Mouse (Mus musculus): Measurements from ENCODE around the gene Slc1a7.

GRCm38 (mm10) chr4:107977593-107977992, 9.5 kb downstream of the Slc1a7 start:
- TF ChIP-seq CTCF (IDR thresholded peaks at IDR 0.05; ENCODE audit: extremely low read depth, insufficient read depth, low read length) (no peak), POLR2A (IDR thresholded peaks at IDR 0.05; ENCODE audit: extremely low read depth, insufficient read depth, low read length) (no peak)

All from cortical plate, adult 2 months (tissue).